Mouse (Mus musculus) heart, adult 2 months (tissue): ENCODE data around the gene Arnt2.

Experiments used
- CTCF ChIP-seq: fragments of 200-600 bp; IDR thresholded peaks from 2 replicates; pipeline ENCODE4 v1.8.1; 2022; ENCODE audit warnings: antibody characterized with exemption, mild to moderate bottlenecking, moderate library complexity
- EP300 ChIP-seq: fragments of 200-500 bp; IDR thresholded peaks from 2 replicates; pipeline ENCODE4 v1.6.1; 2011; ENCODE audit warnings: low read depth, low read length, control low read depth; ENCODE audit not compliant: insufficient read depth
- POLR2A ChIP-seq: fragments of 200-500 bp; IDR thresholded peaks from 2 replicates; pipeline ENCODE4 v1.6.1; 2011; ENCODE audit warnings: mild to moderate bottlenecking, low read depth, low read length, control low read depth; ENCODE audit not compliant: insufficient read depth

DNA sequence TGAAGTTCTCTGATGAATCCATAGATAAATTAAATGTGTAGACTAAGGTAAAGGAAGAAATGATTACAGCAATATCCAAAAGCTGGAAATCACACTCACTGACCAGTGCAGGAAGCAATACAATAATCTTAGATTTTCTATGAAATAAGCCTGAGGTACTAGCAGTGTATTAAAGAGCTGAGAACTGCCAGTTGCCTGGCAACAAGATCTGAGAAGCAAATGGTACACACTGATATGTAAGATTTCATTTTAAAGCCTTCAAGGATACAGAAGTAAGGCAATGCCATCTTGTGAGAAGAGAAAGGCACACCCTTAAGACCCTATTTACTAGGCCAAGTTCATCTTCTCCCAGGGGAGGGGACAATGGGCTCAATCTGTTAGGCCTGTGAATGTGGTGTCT lies 59.4 kb downstream of the Arnt2 start:
- TF ChIP-seq POLR2A (no peak), EP300 (no peak), CTCF (no peak)
